Mouse (Mus musculus) bone marrow, adult 2 months (tissue): ENCODE data around the gene Pdgfa. TPM values are rescaled to one million over a fixed set of nuclear protein-coding genes. Genes with fewer than 3 reads are reported as not detected.

Source experiments
- H3K27ac ChIP-seq: fragments of 200-500 bp; 2 replicates; pipeline ENCODE4 v1.5.1; 2012; ENCODE audit warnings: low read depth, mild to moderate bottlenecking, control low read depth, inconsistent platforms, low read length; ENCODE audit not compliant: control insufficient read depth, poor library complexity, insufficient read depth
- H3K4me1 ChIP-seq: fragments of 200-500 bp; 2 replicates; pipeline ENCODE4 v1.6.1; 2011; ENCODE audit warnings: low read length; ENCODE audit not compliant: control insufficient read depth, insufficient read depth
- H3K4me3 ChIP-seq: fragments of 200-500 bp; replicated peaks from 2 replicates; pipeline ENCODE3; 2011; ENCODE audit warnings: mild to moderate bottlenecking, low read depth, low read length, control low read depth; ENCODE audit not compliant: control insufficient read depth
- CTCF ChIP-seq: fragments of 200-500 bp; IDR thresholded peaks from 2 replicates; pipeline ENCODE4 v1.5.1; 2011; ENCODE audit warnings: low read length, control low read depth; ENCODE audit not compliant: control insufficient read depth, insufficient read depth
- POLR2A ChIP-seq: fragments of 200-500 bp; IDR thresholded peaks from 2 replicates; pipeline ENCODE4 v1.6.1; 2011; ENCODE audit warnings: low read depth, mild to moderate bottlenecking, control low read depth, low read length, borderline replicate concordance; ENCODE audit not compliant: control insufficient read depth
- WGBS: fragments of 180-500 bp; shearing (Covaris S2); methylation state at CpG from one replicate; pipeline ENCODE4 v1.1.7; 2018; 5-methylcytosine and 5-hydroxymethylcytosine counted together
- polyA plus RNA-seq: library from polyadenylated mRNA; stranded (reverse); fragments of >200 nt; gene quantifications from 2 replicates; pipeline ENCODE4 v1.2.4, GENCODE M21; 2011; ENCODE audit warnings: low replicate concordance; ENCODE audit not compliant: missing spikeins, insufficient read depth, insufficient read length

Gene Pdgfa
- polyA plus RNA-seq, 1 experiment, result 6.8 TPM

- Histone ChIP-seq H3K4me1 (no peaks in the 10 kb centered on the region; the same call in 1 of the 2 replicates), H3K27ac (no peak overlapping the region), H3K4me3 (no peak overlapping the region)
- under 1% methylated on average over 30 of the region's 30 CpGs for WGBS
- TF ChIP-seq POLR2A (no peak), CTCF (no peak)
These were observed 888 bp upstream of the Pdgfa start for GRCm38 (mm10) chr5:138997936-138998580.

GRCm38 (mm10) chr5:138996322-138997073 is 672 bp downstream of the Pdgfa start:
- TF ChIP-seq POLR2A (no peak), CTCF (no peak)
- no peaks in the 10 kb centered on the region; the same call in 1 of the 2 replicates for H3K4me1 ChIP-seq
- no peak overlapping the region for H3K27ac ChIP-seq
- 18% methylated on average over 24 of the region's 24 CpGs for WGBS
- H3K4me3 ChIP-seq, result no peak overlapping the region

GRCm38 (mm10) chr5:138995721-138996311 is 1.4 kb downstream of the Pdgfa start:
- no peak overlapping the region for H3K4me3 ChIP-seq
- TF ChIP-seq CTCF, result no peak
- TF ChIP-seq POLR2A, result no peak
- WGBS, result under 1% methylated on average over 45 of the region's 52 CpGs
- no peaks in the 10 kb centered on the region; the same call in 1 of the 2 replicates for H3K4me1 ChIP-seq
- H3K27ac ChIP-seq, result peak overlapping the region; percentile 27; the same call in 1 of the 2 replicates

- Histone ChIP-seq H3K4me1 (no peaks in the 10 kb centered on the region; the same call in 1 of the 2 replicates), H3K27ac (peak overlapping the region; percentile 33; the same call in 1 of the 2 replicates), H3K4me3 (peak overlapping the region; percentile 58)
- WGBS, result 5% methylated on average over 117 of the region's 127 CpGs
- TF ChIP-seq CTCF (no peak), POLR2A (peak; percentile 37; the same call in 1 of the 2 replicates)
These were observed 2.1 kb downstream of the Pdgfa start for GRCm38 (mm10) chr5:138994786-138995720.

GRCm38 (mm10) chr5:138994108-138994785 is 2.9 kb downstream of the Pdgfa start:
- no peak for TF ChIP-seq POLR2A
- Histone ChIP-seq H3K4me1 (no peaks in the 10 kb centered on the region; the same call in 1 of the 2 replicates), H3K27ac (no peak overlapping the region; the same call in 1 of the 2 replicates), H3K4me3 (peak overlapping the region; percentile 37)
- under 1% methylated on average over 48 of the region's 48 CpGs for WGBS

GRCm38 (mm10) chr5:138993371-138994107 is 3.6 kb downstream of the Pdgfa start:
- Histone ChIP-seq H3K4me3 (no peak overlapping the region), H3K27ac (no peak overlapping the region), H3K4me1 (no peaks in the 10 kb centered on the region)
- no peak for TF ChIP-seq POLR2A
- no peak for TF ChIP-seq CTCF
- 3% methylated on average over 40 of the region's 40 CpGs for whole genome bisulfite sequencing
